Mouse (Mus musculus): ENCODE results near the gene Txn2. TPM values are rescaled to one million over a fixed set of nuclear protein-coding genes. Genes with fewer than 3 reads are reported as not detected.
"Not testable (repeated sequence)": the region's sequence is repeated elsewhere in the genome, so short reads cannot be mapped to it uniquely, and the experiment has no call there.

Txn2 gene
- total RNA-seq, 2 experiments from 2014 or later = 115 to 140 TPM

- no peak for DNase-seq (ENCODE audit: extremely low spot score in 1 of 2, low spot score in 1 of 2)
These were observed 46.5 kb downstream of the Txn2 start for GRCm38 (mm10) chr15:77882297-77882696.

- DNase-seq (ENCODE audit: extremely low spot score in 1 of 2, low spot score in 1 of 2) = no peak
These were observed 47.1 kb downstream of the Txn2 start for GRCm38 (mm10) chr15:77881698-77882097.

DNA sequence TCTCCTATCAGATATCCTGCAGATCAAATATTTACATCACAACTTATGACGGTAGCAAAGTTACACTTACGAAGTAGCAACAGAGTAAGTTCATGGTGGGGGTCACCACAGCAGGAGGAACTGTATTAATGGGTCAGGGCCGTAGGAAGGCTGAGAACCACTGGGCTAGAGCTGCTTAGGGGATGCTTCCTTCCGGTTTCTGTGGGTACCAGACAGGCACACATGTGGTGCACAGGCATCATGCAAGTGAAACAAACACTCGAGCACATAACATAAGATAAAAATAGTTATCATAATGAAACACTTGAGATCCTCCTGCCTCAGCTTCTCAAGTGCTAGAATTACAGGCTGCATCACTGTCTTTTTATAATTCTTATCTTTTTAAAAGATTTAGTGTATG lies 48.1 kb downstream of the Txn2 start:
- DNase-seq (ENCODE audit: extremely low spot score in 1 of 2, low spot score in 1 of 2) = no peak

DNA sequence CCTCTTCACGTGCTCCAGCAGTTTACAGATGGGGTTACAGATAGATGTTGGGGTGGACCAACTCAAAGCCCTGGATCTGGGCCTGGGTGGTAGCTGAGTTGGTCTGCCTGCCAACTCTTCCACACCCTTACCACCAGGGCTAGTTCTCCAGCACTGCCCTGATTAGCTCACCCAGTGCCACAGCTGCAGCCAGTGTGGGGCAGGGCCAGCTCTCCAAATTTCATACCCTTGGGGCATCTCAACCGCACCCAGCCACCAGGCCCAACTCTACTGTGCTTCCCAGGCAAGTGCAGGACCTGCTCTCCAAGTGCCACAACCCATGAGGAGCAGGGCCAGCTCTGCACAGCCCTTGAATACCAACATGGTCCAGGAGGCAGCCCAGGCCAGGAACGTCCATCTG lies 49.0 kb downstream of the Txn2 start:
- no peak for DNase-seq (ENCODE audit: extremely low spot score in 1 of 2, low spot score in 1 of 2)

GRCm38 (mm10) chr15:77877209-77877608 lies 51.6 kb downstream of the Txn2 start:
- DNase-seq (ENCODE audit: extremely low spot score in 1 of 2, low spot score in 1 of 2) = no peak

DNA sequence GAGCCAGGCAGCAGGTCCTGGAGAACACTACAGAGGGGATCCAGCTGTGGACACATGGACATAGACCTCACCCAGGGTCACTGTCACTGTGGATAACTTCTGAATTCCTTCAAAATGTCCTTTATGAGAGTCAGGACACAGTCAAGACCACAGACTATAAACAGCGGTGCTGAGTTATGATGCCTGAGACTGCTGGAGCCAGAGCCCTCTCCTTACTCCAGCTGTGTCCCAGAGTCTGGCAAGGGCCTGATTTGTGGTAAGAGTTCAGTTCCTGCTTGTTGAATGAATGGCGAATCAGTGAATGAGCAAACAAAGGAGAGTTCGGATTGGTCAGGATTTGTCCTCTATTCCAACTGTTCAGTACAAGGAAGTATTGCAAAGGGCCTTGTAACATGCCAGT lies 52.1 kb downstream of the Txn2 start:
- no peak for DNase-seq (ENCODE audit: extremely low spot score in 1 of 2, low spot score in 1 of 2)

DNA sequence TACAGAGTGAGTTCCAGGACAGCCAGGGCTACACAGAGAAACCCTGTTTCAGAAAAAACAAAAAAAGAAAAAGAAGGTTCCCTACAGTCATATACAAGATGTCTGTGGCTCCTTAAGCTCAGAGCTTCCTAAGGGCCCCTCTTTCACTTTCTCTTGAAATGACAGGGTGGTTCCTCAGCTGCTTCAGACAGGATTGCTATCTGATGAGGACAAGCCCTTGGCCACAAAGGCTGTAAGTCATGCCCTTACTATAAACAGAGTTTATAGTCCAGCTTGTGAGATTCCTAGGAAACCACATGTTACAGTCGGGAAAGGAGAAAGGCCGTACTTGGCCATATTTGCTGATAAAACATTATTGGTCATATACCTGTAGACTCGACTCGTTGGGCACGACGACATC lies 52.9 kb downstream of the Txn2 start:
- DNase-seq (ENCODE audit: extremely low spot score in 1 of 2, low spot score in 1 of 2) = no peak

DNA sequence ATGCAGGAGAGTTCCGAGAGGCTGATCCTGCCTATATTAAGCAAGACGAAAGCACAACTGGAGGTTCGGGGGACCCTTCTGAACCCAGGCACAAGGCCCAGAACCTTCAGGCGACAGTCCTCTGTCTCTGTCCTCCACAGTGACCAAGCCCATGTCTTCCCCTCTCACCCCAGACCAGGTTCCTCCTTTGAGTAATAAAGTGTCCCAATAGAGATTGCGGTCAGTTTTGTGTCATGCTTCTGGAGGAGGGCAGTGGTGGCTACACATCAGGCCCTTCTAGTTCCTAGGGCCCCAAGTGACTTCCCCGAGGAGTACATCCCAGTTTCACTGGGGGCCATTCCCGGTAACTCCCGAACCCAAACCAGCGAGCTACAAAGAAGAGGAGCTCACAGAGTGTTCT lies 54.0 kb downstream of the Txn2 start:
- no peak for DNase-seq (ENCODE audit: extremely low spot score in 1 of 2, low spot score in 1 of 2)

DNA sequence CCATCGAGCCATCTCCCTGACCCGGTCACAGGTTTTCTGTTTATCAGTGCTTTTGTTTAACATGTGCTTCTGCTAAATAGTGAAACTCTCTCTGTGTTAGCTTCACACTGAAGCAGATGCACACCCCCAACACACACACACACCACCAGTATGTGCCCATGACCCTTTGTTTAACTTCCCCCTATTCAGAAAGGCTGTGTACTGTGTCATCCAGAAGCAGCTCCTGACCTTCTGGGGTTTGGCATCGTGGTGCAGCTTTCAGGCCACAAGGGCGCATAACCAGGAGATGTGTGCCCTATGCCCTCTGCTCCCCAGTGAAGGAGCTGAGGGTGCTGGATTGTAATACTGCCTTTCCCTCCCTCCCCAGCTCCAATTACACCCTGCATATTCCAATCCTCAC lies 54.5 kb downstream of the Txn2 start:
- no peak for DNase-seq (ENCODE audit: extremely low spot score in 1 of 2, low spot score in 1 of 2)

GRCm38 (mm10) chr15:77873564-77873963 lies 55.2 kb downstream of the Txn2 start:
- DNase-seq (ENCODE audit: extremely low spot score in 1 of 2, low spot score in 1 of 2) = no peak

DNA sequence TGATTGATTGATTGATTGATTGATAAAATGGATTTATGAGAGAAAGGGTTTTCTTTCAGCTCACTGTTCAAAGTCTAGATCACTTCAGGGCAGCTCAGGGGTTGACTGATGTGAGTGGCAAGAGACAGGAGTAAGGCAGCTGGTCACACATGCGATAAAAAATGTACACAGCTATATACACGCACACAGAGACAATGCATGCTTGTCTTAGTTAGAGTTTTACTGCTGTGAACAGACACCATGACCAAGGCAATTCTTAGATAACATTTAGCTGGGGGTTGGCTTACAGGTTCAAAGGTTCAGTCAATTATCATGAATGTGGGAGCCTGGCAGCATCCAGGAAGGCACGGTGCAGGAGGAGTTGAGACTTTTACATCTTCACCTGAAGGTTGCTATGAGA lies 55.8 kb downstream of the Txn2 start:
- DNase-seq (ENCODE audit: extremely low spot score in 1 of 2, low spot score in 1 of 2) = no peak

DNA sequence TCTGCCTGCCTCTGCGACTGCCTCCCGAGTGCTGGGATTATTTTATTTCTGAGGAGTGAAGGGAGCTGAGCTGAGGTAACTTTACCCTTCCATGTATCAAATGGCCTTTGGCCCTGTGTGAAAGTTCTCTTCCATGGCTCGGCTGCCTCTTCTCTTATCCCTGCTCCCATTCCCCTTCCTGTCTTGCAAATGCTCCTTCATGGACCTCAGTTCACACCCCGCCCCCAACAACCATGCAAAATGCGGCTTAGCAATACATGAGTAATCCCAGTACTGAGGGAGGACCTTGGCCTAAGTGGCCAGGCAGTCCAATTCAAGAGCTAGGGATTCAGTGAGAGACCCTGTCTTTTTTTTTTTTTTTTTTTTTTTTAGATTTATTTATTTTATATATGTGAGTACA lies 60.5 kb downstream of the Txn2 start:
- DNase-seq (ENCODE audit: extremely low spot score in 1 of 2, low spot score in 1 of 2) = no peak

GRCm38 (mm10) chr15:77867231-77867968 lies 61.4 kb downstream of the Txn2 start:
- DNase-seq (ENCODE audit: extremely low spot score in 1 of 2, low spot score in 1 of 2) = not testable (repeated sequence)

- no peak for DNase-seq (ENCODE audit: extremely low spot score in 1 of 2, low spot score in 1 of 2)
These were observed 62.1 kb downstream of the Txn2 start for GRCm38 (mm10) chr15:77866583-77867220.

Other genes starting within 250 kb of the Txn2 start
- gene Apol7e, start 230.1 kb downstream of the Txn2 start, total RNA-seq (2021) = not detected
- not detected for gene Apol9b, start 200.0 kb downstream of the Txn2 start, total RNA-seq (2021)
- gene Apol8, start 172.0 kb downstream of the Txn2 start, total RNA-seq (2021) = 1 to 10 TPM; 4.0 to 4.8 TPM
- gene Myh9, start 86.8 kb downstream of the Txn2 start, total RNA-seq (2021) = 10 to 100 TPM; 75.0 to 90.2 TPM
- 10 to 100 TPM; 11.0 to 13.4 TPM for gene Foxred2, start 27.7 kb upstream of the Txn2 start, total RNA-seq (2021)
- gene Eif3d, start 41.8 kb upstream of the Txn2 start, total RNA-seq (2021) = 100 to 1,000 TPM in 1 of 2 experiments, 10 to 100 TPM in 1; 91.1 to 109 TPM
- 10 to 100 TPM; 35.5 to 40.7 TPM for gene Cacng2, start 191.0 kb upstream of the Txn2 start, total RNA-seq (2021)
- gene Ift27, start 245.1 kb upstream of the Txn2 start, total RNA-seq (2021) = 10 to 100 TPM; 22.8 to 26.0 TPM

Measured in layer of hippocampus, postnatal 25 days (tissue).